Mouse (Mus musculus): ENCODE data around the gene Galnt15.

Gene Galnt15

DNA sequence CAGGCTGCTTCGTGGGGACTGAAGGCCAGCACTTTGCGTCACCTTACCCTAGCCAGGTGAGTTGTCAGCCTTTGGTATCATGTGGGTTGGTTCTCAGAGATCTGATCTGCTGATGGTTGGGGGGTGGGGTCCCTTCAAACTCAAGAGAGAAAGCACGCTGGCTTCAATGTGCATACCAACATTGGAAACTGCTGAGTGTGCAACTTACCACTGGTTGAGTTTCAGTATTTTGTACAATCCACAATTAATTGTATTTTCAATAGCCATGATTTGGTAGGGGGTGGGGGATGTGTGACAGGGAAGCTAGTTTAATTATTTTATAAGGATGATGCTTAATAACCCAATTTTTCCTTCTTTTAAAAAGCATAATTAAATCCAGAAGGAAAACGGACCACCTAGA, 62.9 kb downstream of the Galnt15 start:
- no peak for DNase-seq

DNA sequence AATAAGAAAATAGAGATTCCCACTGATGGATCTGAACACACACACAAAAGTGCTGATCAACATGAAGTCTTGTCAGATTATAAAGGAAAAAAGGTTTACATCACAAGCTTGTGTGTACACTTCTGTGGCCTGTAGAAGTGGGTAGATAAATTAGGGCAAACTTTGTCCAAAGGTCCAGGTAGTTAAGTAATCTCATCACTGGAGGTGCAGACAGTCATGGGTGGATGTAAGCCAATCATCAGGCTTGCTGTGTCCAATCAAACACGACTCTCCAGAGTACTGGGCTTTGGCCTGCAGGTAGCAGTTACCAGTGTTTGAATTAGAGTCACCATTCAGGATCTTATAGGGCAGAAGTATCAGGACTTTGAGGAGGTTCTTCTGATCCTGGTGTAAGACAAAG, 64.2 kb downstream of the Galnt15 start:
- DNase-seq, result no peak

DNA sequence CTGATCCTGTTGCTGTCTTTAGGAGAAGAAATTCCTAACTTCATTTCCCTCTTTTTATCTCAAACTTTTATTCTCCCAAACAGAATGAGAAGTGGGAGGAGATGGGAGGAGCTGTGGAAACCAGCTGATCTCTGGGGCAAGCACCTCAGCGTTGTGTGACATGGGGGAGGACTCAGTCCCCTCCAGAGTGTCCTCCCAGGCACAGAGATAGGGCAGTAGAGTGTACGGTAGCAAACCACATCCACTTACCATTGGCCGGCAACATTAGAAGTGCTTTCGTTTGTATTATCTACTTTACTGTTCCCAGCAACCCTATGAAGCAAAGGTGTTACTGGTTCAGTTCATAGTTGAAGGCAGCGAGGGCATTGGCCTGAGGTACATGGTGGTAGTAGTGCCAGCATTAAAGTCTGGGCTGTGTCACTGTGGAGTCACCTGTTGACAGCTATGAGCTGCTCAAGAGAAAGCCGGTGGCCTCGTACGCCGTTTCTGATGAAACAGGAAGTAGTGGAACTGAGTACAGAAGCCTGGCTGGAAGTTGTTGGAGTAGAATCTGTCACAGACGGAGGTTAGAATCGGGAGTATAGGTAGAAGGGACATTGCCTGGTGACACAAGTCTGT, 64.8 kb downstream of the Galnt15 start:
- DNase-seq, result no peak

DNA sequence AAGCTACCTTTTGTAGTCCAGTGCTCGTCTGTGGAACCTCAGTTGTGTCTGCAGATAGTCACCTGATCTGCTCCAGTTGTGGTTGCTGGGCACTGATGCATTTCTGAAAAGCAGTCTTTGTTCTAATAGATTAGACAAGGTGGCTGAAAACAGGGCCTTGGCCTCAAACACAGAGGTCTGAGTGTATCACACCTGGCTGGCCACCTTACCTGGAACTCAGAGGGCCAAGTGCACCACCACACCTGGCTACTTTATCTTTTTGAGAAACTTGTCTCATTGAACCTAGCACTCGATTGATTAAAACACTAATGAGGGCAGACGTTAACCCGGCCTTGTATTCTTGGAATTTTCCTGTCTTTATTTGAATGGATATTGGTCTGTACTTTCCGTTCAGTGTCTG, 66.9 kb downstream of the Galnt15 start:
- no peak for DNase-seq

DNA sequence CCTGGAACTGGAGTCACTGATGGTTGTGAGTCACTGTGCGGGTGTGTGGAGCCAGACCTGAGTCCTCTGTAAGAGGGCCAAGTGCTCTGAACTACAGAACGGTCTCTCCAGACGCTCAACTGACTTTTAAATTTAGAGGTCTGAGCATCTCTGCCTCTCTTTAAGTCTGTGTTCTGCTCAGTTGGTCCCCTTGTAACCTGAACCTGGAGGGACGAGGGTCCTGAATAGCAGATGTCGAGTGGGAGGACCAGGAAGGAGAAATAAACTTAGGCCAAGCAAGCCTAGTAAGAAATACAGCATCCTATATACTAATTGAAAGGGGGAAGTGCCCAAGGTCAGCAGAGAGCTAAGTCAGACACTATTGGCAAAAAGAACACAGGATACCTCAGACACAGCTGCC, 68.0 kb downstream of the Galnt15 start:
- no peak for DNase-seq

DNA sequence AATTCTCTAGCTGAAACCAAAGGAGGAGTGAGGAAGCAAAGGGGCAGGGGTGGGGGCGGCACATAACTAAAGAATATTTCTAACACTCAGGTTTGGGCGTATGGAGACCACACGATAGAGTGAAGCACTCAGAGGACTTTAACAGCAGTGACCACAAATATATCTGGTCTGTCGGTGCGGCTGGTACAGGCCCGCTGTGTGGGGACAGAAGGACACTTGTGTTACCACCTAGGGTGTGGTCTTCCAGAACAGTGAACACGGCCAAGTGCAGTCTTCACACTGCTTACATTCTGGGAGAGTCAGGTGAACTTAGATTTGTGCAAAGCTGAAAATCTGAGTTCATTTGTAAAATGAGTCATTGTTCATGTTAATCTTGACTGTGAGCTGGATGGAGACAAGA, 68.9 kb downstream of the Galnt15 start:
- no peak for DNase-seq

DNA sequence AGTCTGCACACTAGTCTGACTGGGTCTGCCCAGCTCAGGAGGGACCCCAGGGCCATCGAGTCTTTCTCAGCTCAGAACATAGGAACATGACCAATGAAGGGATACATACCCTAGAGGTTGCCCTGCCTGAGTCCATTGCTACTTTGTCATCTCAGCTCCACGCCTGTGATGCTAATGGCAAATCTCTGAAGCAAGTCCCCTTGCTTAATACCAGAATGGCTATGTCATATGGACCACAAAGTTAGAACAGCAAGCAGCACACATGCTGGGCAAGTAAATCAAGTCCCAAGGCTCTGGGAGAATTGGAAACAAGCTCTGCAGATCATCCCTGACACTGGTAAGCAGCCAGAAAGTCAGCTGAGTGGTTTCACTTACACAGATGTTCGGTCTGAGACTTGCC, 70.2 kb downstream of the Galnt15 start:
- no peak for DNase-seq

DNA sequence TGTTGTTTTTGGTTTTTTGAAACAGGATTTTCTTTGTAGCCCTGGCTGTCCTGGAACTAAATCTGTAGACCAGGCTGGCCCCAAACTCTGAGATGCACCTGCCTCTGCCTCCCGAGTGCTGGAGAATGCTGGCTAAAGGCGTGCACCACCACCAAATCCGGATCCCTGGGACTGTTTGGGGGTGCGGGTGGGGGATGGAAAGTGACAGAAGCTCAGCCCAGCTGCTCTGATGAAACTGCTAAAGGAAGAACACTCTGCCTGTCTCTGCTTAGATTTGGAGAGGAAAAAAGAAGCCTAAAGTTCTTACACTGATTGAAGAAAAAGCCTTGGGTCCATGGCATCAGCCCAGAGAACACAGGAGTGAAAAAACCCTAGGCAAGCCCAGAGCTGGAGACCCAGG, 74.8 kb downstream of the Galnt15 start:
- no peak for DNase-seq

DNA sequence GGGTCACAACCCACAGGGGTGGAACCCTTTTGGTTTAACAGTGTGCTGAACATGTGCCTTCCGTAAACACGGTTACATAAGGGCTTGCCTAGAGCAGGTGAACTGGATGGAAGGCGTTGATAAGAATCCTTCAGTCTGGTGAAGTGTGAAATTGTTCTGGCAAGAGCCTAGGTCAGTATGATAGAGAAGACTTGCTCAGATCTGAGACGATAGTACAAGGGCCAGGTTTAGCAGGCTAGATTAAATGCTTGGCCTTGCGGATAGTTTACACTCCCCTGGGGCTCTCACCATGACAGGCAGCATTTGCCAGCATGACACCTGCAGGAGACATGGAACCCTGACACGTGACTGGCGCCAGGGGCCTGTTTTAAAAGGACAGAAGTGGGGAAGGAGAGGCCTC, 76.9 kb downstream of the Galnt15 start:
- DNase-seq, result no peak

DNA sequence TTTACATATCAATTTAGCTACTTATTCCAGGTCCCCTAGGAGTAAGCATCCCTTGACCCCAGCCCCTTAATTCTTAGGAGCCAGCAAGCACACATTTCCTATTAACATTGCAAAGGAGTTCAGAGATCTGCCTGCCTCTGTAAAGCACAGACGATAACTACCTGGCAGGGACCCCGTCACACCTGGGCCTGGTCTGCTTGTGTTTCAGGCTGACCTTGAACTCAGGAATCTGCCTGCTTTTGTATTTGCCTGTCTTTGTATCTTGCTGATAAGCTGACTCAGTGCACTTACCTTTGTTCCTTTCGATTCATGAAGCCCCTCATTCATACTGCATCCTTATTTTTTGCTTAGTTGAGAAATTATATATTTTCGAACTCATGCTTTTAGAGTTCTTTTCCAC, 78.1 kb downstream of the Galnt15 start:
- DNase-seq, result no peak

Data from right cerebral cortex, postnatal 4 days (tissue).